Mouse (Mus musculus) ovary, adult 2 months (tissue): ENCODE results near the gene Tmem178b. TPM values are rescaled to one million over a fixed set of nuclear protein-coding genes. Genes with fewer than 3 reads are reported as not detected.

Source experiments
- polyA plus RNA-seq: library from polyadenylated mRNA; depleted of rRNA; stranded (reverse); fragments of >200 nt; gene quantifications from 2 replicates; pipeline ENCODE4 v1.2.3, GENCODE M21; 2012; rRNA removed

Gene Tmem178b
- 2.5 and 2.6 TPM in 2 replicates for polyA plus RNA-seq

GRCm38 (mm10) chr6:39872901-39873591 is at the start of gene Tmem178b:
TSS of gene Tmem178b (plus strand) at chr6:39873271.

Other genes with a start within 250 kb of the Tmem178b start
- 5.0 and 10.3 TPM in 2 replicates for gene Braf, start 147.8 kb upstream of the Tmem178b start, polyA plus RNA-seq
- gene Mrps33, start 62.3 kb upstream of the Tmem178b start, polyA plus RNA-seq: 16.3 and 23.9 TPM in 2 replicates